Mouse (Mus musculus) C2C12 (cell line): ENCODE results near the gene Best3.

ENCODE experiments used
- CEBPB ChIP-seq: IDR thresholded peaks from one replicate; pipeline ENCODE4 v1.6.1; 2011; ENCODE audit warnings: low read depth, mild to moderate bottlenecking, control low read depth, moderate library complexity
- CTCF ChIP-seq: IDR thresholded peaks from one replicate; pipeline ENCODE4 v1.5.1; 2011; ENCODE audit not compliant: control insufficient read depth, insufficient read depth, insufficient read length
- MAX ChIP-seq: IDR thresholded peaks from one replicate; pipeline ENCODE4 v1.6.1; 2011; ENCODE audit warnings: mild to moderate bottlenecking, control low read depth
- MYOG ChIP-seq: IDR thresholded peaks from one replicate; pipeline ENCODE4 v1.6.1; 2011; ENCODE audit not compliant: control insufficient read depth, insufficient read length; ENCODE audit errors: extremely low read depth
- USF1 ChIP-seq: IDR thresholded peaks from one replicate; pipeline ENCODE4 v1.6.1; 2011; ENCODE audit warnings: low read depth, mild to moderate bottlenecking, control low read depth, moderate library complexity

GRCm38 (mm10) chr10:116986264-116987082 is at the start of gene Best3:
- TF ChIP-seq CTCF (no peak), MAX (no peak), MYOG (no peak), USF1 (no peak), CEBPB (no peak)
